Mouse (Mus musculus) kidney, postnatal 14 days (tissue): ENCODE measurements around the gene Dock7.
"Not testable (repeated sequence)": the region's sequence is repeated elsewhere in the genome, so short reads cannot be mapped to it uniquely, and the experiment has no call there.

Source experiments
- DNase-seq: peaks from one replicate; pipeline ENCODE4 v3.0.0; 2022; ENCODE audit warnings: mixed read lengths

Dock7 gene

DNA sequence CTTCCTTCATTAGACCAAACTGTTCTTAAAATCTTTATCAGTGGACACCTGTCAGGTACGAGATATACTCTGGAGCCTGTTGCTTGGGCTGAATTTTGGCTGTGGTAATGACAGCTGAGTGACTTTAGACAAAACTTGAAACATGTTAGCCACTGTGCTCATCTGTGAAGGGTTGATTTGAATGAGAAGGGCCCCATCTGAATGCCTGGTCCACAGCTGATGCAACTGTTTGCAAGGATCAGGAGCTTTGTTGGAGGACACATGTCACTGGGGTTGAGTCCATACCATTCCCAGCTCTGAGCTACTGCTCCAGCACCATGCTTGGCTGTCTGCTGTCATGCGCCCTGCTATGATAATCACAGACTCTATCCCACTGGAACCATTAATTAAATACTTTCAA, 115.1 kb downstream of the Dock7 start:
- DNase-seq: no peak

DNA sequence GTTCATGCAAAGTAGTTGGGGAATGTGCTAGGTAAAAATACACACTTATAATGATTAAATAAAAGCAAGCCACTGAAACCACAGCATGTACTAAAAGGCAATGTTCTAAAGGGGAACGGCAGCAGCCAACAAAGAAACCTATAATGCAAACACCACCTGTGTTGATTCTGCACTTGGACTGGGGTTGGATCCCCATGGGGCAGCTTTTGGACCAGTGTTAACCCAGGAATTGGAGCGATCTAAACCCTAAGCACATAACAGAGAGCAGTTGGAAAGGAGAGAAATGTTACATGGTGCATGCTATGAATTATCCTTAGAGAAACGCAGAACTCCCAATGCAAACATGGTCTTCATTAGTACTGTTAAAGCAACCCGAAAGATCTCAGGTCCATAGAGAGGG, 127.2 kb downstream of the Dock7 start:
- no peak for DNase-seq

DNA sequence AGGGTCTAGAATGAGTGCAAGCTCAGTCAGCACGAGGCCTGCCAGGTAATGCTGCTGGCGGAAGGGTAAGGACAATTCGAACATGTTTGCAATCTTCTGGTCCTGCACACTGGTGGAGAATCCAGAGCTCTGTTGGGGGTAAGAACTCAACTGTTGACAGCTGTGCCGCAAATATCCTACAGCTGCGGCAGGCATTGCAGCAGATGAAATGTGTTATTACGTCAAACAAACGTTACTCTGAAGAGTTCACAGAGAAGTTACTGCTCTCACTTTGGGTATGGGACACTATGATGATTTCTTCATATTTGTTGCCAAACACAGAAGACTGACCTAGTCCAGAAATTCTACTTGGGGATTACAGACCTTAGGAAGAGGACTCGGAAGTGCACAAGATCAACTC, 136.0 kb downstream of the Dock7 start:
- DNase-seq: no peak

DNA sequence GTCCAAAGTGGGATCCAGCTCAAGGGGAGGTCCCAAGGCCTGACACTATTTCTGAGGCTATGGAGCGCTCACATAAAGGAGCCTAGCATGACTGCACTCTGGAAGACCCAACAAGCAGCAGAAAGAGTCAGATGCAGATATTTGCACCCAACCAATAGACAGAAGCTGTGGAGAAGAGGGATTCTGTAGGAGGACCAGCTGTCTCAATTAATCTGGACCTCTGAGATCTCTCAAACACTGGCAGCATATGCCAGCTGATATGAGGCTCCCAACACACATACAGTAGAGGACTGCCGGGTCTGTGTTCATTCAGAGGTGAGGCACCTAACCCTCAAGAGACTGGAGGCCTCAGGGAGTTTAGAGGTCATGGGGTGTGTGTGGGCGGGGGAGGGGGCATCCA, 140.7 kb downstream of the Dock7 start:
- not testable (repeated sequence) for DNase-seq

DNA sequence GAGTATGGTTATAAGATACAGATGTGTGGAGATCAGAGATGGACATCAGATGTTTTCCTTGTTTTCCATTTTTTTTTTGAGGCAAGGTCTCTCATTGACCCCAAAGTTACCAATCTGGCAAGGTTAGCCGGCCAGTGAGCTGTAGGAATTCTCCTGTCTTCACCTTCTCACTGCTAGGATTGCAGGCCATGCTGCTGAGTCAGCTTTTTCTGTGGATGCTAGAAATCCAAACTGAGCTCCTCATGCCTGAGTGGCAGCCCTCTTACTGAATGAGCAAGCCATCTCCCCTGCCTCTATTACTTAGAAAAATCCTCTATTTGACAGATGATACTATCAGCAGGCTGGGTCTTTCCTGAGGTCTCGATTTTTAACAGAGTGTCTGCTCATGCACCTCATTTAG, 142.0 kb downstream of the Dock7 start:
- no peak for DNase-seq

DNA sequence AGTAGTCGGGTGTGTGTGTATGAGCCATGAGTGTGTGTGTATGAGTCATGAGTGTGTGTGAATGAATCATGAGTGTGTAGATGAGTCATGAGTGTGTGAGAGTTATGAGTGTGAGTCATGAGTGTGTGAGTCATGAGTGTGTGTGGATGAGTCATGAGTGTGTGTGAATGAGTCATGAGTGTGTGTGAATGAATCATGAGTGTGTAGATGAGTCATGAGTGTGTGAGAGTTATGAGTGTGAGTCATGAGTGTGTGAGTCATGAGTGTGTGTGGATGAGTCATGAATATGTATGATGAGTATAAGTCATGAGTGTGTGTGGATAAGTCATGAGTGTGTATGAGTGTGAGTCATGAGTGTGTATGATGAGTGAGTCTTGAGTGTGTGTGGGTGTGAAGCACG, 142.4 kb downstream of the Dock7 start:
- not testable (repeated sequence) for DNase-seq

DNA sequence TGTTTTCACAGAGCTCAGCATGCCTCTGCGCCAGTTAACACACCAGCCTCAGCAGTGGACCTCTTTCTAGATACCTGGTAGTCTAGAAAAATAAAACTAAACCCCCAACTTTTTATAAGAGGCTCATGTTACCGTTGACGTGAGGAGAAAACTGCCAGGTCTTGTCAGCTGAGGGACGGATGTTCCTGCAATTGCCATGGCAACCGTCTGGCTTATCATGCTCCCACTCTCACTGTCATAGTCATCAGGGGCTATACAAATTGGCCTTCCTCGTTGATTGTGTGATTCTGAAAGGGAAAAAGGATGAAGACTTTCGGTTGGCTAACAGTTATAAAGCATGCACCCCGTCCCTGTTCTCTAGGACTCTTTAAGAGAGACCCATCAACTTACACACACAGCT, 145.0 kb downstream of the Dock7 start:
- DNase-seq: no peak

DNA sequence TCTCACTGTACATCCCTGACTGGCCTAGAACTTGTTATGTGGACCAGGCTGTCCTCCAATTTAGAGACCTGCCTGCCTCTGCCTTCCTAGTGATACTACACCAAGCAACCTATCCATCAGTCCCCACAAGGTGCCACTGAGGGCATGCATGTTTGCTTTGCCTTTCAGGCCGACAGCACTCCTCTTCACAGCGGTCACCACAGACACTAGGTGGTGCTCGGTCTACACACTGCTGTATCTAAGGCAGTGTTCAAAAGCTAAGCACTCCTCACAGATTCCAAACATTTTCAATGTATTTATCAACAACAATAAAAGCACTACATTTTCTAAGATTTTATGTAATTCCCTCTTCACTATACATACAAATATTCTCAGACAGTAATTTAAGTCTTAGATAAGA, 150.8 kb downstream of the Dock7 start:
- DNase-seq: no peak

DNA sequence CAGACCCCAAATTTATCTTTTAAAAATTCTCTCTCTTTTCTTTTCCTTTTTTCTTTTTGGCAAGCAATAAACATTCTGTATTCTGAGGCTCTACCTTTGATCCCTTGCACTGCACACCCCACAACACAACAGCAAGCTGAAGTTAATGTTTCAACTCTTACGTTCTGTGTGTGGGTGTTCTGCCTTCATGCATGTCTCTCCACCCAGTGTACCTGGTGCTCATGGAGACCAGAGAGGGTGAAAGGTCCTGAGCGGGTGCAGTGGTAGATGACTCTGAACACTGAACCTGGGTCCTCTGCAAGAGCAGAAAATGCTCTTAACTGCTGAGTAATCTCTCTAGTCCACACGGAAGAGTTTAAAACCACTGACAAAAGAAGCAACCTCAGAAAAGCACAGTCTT, 160.5 kb downstream of the Dock7 start:
- DNase-seq: peak; percentile 71

DNA sequence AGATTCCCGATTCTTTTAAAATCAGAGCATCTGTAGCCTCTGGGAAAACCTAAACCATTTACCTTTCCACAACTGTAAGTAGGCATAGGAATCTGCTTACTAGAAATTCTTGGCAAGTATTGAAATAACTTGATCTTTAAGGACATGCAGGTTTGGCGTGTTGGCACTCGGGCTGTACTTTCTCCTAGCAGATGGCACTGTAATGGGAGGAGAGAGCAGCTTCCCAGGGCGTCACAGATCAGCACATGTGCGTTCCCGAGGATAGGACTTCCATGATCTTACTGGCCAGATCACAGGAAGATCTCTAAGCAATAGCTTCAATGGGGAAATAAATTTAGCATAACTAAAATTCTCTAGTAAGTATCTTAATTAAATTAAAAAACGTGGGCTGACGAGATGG, 164.7 kb downstream of the Dock7 start:
- no peak for DNase-seq

DNA sequence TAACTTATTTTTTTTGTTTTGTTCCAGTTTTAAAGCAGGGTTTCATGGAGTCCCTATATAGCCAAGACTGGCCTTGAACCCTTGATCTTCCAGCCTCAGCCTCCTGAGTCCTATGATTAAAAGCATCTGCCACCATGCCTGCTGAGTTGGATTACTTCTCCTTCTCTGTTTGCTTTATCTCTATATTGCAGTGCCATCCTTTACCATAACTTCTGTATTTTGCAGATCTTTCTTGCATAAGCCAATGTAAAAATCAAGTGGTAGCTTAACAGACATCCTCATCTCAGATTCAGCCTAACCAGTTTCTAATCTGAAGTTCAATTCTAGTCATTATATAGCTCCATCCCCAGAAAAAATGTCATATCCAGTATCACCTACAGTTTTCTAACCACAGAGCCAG, 170.2 kb downstream of the Dock7 start:
- no peak for DNase-seq

DNA sequence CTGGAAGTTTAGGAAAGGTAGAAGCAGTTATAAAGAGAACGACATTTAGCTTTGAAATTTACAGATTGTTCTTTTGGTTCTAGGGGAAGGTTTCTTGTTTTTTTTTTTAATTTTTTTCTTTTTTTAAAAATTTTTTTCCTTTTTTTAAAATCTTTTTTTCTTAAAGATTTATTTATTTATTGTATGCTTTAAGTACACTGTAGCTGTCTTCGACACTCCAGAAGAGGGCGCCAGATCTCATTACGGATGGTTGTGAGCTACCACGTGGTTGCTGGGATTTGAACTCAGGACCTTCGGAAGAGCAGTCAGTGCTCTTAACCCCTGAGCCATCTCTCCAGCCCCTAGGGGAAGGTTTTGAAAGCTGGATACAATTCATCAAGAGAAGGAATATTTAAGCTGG, 182.5 kb downstream of the Dock7 start:
- not testable (repeated sequence) for DNase-seq

DNA sequence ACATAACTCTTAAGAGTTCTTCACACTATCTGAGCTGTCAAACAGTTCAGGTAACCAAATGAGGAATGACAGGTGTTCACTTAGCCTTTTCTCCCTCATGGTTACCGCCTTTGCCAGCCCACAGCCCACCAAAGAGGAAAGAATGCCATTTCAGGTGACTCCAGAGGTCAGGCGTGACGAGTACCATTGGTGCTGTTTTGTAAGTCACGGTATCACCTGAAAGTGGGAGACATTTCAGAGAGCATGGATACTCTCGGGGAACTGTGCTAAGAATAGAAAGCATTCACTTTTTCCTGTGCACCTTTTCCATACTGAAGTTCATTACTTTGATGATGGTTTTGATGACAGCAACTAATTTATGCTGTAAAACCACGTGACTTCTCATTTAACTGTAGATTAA, 184.7 kb downstream of the Dock7 start:
- DNase-seq: no peak

DNA sequence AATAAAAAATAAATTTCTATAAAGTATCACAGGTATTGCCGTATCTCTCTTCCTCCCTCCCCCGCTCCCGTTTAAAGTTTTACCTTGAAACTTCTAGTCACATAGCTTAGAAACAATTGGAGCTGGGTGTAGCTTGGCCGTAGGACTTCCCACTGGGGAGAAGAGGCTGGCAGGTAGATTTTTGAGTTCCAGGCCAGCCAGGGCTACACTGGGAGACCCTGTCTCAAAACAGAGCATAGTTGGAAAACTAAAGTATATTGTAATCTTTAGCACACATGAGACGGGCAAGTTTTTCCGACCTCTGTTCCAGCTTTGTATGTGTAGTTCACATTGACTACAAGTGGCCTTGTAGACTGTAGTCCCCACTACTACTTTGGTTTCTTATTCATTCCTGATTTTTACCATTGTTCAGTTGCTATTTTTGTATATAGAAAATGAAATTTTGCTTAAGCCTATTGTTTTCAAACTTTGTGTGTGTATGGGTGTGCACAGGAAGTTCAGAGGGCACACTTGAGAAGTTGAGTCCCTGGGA, 195.4 kb downstream of the Dock7 start:
- no peak for DNase-seq

DNA sequence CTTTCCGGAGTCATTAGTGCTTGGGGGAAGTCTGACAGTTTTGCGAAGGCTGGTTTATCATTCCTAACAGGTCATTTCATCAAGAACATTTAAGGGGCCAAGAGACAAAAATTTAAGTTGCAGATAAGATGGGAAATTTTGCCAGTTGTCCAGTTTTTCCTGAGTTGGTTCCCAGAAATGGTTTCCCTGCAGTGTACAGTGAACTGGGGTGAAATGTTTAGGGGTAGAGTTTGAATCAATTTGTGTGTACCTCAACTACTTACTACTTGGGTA, 195.9 kb downstream of the Dock7 start:
- no peak for DNase-seq

DNA sequence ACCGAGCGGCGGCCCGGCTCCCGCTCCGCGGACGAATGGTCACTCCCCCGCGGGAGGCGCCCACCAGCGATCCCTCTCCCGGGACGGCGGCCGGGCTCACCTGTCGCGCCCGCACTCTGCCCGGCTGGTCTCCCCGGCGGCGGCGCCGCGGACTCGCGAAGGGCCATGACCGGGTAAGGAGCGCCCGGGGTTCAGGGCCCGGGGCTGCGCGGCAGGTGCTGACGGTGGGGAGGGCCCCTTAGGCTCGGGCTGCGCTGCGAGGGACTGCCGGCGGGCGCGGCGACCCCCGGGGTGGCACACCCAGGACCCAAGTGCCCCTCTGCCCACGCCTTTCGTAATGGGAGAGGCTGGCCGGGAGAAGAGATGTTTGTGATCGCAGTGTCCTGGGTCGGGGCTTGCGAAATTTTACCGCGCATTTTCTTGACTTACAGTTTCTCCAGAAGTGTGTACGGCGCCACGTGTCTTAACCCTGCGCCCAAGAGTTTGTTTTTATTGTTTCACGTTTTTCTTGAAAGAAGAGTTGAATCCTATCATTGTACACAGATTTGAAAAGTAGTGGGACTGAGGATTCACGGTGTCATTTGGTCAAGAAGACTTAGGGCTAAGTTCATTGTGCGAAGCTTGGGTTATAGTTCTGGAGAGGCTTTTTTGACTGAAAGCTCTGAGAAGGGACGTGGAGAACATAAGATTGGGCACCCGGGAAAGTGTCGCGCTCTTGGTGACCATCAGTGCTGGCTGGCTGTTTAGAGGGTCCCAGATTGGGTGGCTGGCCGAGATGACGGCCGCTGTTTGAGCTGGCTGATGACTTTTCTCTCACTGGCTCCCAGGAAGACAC, 196.4 kb downstream of the Dock7 start:
- peak; percentile 7 for DNase-seq

DNA sequence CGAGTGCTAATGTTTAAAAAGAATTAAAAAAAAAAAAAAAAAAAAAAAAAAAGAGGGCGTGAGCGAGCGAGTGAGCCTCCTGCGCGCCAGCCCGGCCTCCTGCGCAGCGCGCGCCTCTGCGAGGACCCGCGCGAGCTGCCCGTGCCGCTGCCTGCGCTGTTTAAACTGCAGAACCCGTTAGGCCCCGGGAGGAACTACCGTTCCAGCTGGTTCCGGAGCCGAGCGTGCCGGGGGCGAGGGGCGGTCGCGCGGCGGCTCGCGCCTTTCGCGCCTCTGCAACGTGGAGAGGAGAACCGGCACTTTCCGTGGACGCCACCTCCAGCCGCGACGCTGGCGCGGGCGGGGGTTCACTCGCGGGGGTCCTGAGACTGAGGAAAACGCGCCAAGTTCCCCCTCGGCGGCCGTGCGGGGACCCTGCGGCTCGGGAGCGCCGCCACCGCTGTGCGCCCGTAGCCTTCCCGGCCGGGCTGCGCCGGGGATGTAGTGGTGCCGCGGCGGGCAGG, 197.1 kb downstream of the Dock7 start, which contains the start of gene Usp1:
Usp1 (plus strand) TSS at position 243 of the 503 bp plus-strand sequence.
- no peak for DNase-seq

DNA sequence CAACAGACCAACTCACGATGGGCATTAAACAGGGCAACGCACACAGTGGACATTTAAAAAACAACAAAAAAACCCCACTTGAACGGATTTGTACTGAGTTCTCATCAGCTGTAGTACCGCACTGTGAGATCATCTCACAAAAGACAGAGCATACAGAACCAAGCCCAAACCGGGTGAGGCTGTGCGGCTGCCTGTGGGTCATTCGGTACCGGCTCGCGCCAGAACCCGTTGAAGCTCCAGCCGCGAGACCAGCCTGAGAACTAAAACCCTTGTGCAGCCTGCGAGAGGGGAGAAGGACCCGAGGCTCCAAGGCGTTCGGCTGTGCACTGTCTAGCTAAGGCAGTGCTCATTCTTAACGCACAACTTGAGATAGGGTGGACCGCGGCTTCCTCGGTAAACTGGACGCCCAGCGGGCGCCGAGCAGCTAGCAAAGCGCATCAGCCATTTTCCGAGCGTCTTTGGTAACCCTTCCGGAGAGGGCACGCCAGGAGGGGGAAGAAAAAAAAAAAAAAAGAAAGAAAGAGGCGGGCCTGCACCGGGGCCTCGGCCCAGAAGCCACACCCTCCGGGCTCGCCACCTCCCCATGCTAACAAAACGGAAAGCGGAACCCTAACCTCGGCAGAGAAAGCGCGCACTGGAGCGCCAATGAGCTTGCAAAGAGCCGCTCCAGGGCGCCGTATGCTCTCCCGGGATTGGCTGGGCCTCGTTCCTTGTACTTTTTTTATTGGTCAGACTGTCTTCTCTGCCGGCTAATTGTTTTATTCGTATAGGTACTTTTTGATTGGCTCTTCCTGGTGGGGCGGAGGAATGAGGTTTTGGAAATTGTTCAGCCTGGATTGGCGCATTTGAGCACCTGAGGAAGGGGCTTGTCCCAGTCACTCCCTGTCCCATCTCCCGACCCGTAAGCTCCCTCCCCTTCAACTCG, 197.8 kb downstream of the Dock7 start:
- DNase-seq: peak; percentile 98

DNA sequence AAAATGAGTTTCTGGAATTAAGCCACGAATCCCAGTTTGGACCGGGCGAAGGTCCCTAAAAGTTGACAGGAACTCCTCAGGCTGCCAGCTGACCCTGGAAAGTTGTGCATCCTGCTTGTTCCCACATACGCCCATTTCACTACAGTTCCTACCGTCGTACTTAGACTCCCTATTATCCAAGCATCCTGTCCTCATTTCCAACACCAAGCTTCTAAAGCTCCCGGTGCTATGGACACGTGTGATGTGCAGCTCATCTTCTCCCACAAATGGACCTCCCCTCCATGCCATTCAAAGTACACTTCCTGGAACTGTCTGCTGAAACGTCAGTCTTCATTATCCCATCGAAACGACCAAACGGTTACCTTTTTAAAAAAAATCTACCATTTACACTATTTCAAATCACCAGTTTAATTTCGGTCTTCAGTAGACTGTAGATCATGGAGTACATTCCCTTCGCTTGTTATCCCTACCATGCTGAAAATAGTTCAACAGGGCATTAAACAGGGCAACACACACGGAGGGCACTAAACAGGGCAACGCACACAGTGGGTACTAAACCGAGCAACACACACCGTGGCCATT, 198.6 kb downstream of the Dock7 start:
- DNase-seq: peak; percentile 15

DNA sequence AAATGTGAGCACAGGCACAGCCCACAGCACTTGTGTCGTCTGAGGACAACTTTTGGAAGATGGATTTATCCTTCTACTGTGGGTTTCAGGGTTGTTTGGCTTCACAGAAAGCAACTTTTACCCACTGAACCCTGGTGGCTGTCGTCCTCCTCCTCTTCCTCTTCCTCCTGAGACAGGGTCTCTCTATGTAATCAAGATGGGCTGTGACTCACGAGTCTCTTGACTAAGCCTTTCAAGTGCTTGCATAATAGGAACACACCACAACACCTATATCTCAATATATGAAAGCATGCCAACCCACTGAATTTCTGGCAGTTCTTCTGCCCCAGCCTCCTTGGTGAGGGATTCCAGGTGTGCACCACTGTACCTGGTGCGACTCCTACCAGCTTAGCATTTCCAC, 199.8 kb downstream of the Dock7 start:
- no peak for DNase-seq

DNA sequence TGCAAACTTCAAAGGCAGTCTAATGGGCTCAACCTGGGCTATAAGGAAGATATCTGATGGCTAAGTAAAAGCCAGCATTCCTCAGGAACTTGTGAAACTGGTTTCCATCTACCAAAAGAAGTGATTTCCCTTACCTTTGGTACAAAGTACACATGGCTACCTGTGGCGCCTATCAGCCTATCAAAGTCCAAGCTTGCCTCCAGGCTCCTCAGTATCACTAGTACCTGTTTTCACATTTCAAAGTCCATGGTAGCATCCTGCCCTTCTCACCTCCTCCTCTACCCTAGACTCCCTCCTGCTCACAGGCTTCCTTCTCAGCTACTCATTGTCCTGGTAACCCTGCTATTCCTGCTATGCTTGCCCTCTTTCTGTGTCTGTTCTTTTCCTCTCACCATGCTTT, 202.5 kb downstream of the Dock7 start:
- no peak for DNase-seq

DNA sequence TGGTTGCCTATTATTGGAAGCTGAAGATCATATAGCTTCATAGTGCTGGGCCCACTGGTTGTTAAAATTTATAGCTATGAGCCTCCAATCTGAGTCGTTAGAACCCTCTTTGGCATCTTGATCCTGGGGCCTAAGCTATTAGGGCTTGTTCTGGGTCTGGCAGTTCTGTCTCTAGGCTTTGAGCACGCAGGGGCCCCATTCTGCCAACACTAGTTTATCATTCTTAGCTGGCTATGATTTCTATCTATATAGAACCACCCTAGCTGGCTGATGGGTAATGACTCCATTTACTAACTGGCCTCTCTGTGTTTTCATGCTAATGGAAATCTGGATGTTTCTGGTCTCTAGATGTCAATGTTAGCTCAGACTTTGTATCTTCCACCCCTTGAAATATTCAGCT, 203.0 kb downstream of the Dock7 start:
- DNase-seq: no peak

DNA sequence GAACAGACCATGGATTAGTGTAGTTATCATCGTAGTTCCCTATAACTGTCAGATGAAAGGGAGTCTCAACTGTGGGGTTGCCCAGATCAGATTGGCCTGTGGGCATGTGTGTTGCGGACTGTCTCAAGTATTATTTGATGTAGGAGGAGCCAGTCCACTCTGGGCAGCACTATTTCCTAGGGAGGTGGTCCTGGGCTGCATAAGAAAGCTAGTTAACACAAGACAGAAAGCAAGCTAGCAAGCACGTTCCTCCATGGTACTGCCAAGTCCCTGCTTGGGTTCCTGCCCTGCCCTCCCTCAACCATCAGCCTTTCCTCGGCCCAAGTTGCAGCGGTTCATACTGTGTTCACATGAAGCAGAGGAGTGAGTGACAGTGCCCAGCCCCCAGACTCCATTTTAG, 210.5 kb downstream of the Dock7 start:
- no peak for DNase-seq
